Comparison of ENCODE assay signal across 28 mouse cellular contexts in the genomic region with DNA sequence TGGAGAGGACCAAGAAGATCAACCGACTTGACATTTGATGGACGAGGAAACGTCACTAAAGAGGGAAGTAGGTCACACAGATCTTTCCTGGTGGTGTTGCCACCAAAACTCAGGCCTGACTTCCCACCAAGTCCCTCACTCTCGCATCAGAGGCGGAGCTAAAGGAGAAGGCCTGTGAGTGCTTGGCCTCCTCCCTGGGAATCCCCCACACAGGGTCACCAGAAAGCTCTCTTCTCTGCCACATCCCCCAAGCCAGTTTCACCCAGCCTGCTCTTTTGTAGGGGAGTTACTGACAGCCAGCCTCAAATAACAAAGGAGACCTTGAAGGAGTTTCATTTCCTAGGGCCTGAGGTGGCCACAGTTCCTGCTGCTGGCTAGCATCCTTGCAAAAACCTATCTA. TPM values are rescaled to one million over a fixed set of nuclear protein-coding genes. Genes with fewer than 3 reads are reported as not detected.
A peak's percentile ranks its signal among the peaks of the same experiment; 100 is the strongest.
DNase-seq lines count a peak whose midpoint lies in the region; ATAC-seq and TF ChIP-seq lines count a peak whose summit lies in the region.
"Had no signal": no experiment of that assay in that cellular context is flagged by ENCODE, and none has a peak within 500 bp of the region (broad histone marks: within the 10 kb centered on the region; RNA-seq: fewer than 3 reads in every experiment).

No protein-coding gene starts in this region.

- peak overlapping the region; percentile 69; the same call in 1 of the 2 replicates for H3K27ac ChIP-seq in kidney, adult 2 months (ENCODE audit: insufficient read depth, low read depth, low read length)
- H3K27ac ChIP-seq in forebrain, postnatal 0 days (ENCODE audit: low read depth, low read length), result no peak overlapping the region
- H3K27ac ChIP-seq: forebrain, embryonic 13.5 days; heart, adult 2 months; heart, embryonic 13.5 days; hindbrain, embryonic 10.5 days; hindbrain, embryonic 15.5 days; layer of hippocampus, adult 2 months; left cerebral cortex, adult 2 months; limb, embryonic 12.5 days; midbrain, embryonic 13.5 days; neural tube, embryonic 15.5 days had no signal

- no peaks in the 10 kb centered on the region for H3K27me3 ChIP-seq in kidney, adult 2 months (replicated peaks; ENCODE audit: control insufficient read depth, insufficient read depth, low read length)
- H3K27me3 ChIP-seq in forebrain, postnatal 0 days (ENCODE audit: insufficient read depth, low read length), result peaks cover 3% of the 10 kb centered on the region; the same call in 1 of the 2 replicates
- H3K27me3 ChIP-seq: heart, embryonic 13.5 days; hindbrain, embryonic 15.5 days; limb, embryonic 12.5 days; neural tube, embryonic 15.5 days had no signal

- no peak for DNase-seq in kidney, adult 2 months
- DNase-seq in kidney, postnatal 25 days, result no peak
- DNase-seq in kidney, postnatal 4 days, result peak; percentile 26 to 46
- DNase-seq in kidney, adult 11 months, result no peak
- no peak for DNase-seq in forebrain, postnatal 0 days
- DNase-seq in urinary bladder, postnatal 14 days (ENCODE audit: low spot score), result no peak
- DNase-seq: adrenal gland, postnatal 25 days; cerebellum, adult 18-20 months; cerebellum, postnatal 10 days; gastrocnemius, postnatal 36 days; heart, adult 2 months; heart, postnatal 10 days; liver, postnatal 0 days; lung, postnatal 36 days; right cerebral cortex, postnatal 25 days; thymus, postnatal 25 days had no signal

- H3K4me3 ChIP-seq in kidney, adult 2 months (ENCODE audit: insufficient read depth, low read depth, low read length), result no peak overlapping the region
- H3K4me3 ChIP-seq in forebrain, postnatal 0 days (ENCODE audit: low read depth, low read length), result no peak overlapping the region
- H3K4me3 ChIP-seq: forebrain, embryonic 13.5 days; heart, adult 2 months; heart, embryonic 13.5 days; hindbrain, embryonic 10.5 days; hindbrain, embryonic 15.5 days; layer of hippocampus, adult 2 months; left cerebral cortex, adult 2 months; limb, embryonic 12.5 days; midbrain, embryonic 13.5 days; neural tube, embryonic 15.5 days had no signal

- no peak overlapping the region for H3K9ac ChIP-seq in forebrain, postnatal 0 days
- H3K9ac ChIP-seq: forebrain, embryonic 13.5 days; heart, embryonic 13.5 days; hindbrain, embryonic 15.5 days; limb, embryonic 12.5 days; liver, postnatal 0 days; midbrain, embryonic 13.5 days; neural tube, embryonic 15.5 days had no signal

- H3K4me2 ChIP-seq in forebrain, postnatal 0 days (ENCODE audit: low read depth), result no peak overlapping the region
- H3K4me2 ChIP-seq: forebrain, embryonic 13.5 days; heart, embryonic 13.5 days; hindbrain, embryonic 15.5 days; limb, embryonic 12.5 days; liver, embryonic 11.5 days; midbrain, embryonic 13.5 days; neural tube, embryonic 15.5 days had no signal

- H3K4me1 ChIP-seq in kidney, adult 2 months (ENCODE audit: control insufficient read depth, insufficient read depth, low read length), result peaks cover 17% of the 10 kb centered on the region
- no peaks in the 10 kb centered on the region for H3K4me1 ChIP-seq in forebrain, postnatal 0 days (ENCODE audit: insufficient read depth)

- peak; percentile 43 for ATAC-seq in megakaryocyte, adult 5-6 weeks (ENCODE audit: poor library complexity, severe bottlenecking)
- no peak for ATAC-seq in forebrain, postnatal 0 days
- ATAC-seq: forebrain, embryonic 13.5 days; inflammation-experienced regulatory T-cells, adult 6 months; midbrain, embryonic 13.5 days had no signal

- TF ChIP-seq CTCF in kidney, adult 2 months (conservative IDR thresholded peaks at IDR 0.05; ENCODE audit: insufficient read depth, insufficient read length, low read depth, low read length), result no peak
- no peak for TF ChIP-seq CTCF in forebrain, postnatal 0 days (IDR thresholded peaks at IDR 0.05; ENCODE audit: low read depth)

- no peaks in the 10 kb centered on the region for H3K36me3 ChIP-seq in kidney, adult 2 months (ENCODE audit: control insufficient read depth, insufficient read depth, low read length)
- H3K36me3 ChIP-seq in forebrain, postnatal 0 days (ENCODE audit: insufficient read depth), result no peaks in the 10 kb centered on the region
- H3K36me3 ChIP-seq: heart, embryonic 13.5 days; hindbrain, embryonic 10.5 days; hindbrain, embryonic 15.5 days; limb, embryonic 12.5 days; midbrain, embryonic 13.5 days; neural tube, embryonic 15.5 days had no signal

- WGBS in kidney, adult 2 months, result 58% methylated on average over 5 of the region's 5 CpGs
- WGBS in forebrain, postnatal 0 days, result 91% methylated on average over 5 of the region's 5 CpGs

- no peak for TF ChIP-seq POLR2A in kidney, adult 2 months (IDR thresholded peaks at IDR 0.05; ENCODE audit: low read depth, low read length)

- H3K9me3 ChIP-seq in forebrain, postnatal 0 days (ENCODE audit: low read length), result no peaks in the 10 kb centered on the region
- H3K9me3 ChIP-seq: forebrain, embryonic 13.5 days; heart, embryonic 13.5 days; hindbrain, embryonic 10.5 days; hindbrain, embryonic 15.5 days; limb, embryonic 12.5 days; midbrain, embryonic 13.5 days; neural tube, embryonic 15.5 days had no signal

RNA-seq across cellular contexts. Expression of gene Map3k14, which starts 48.1 kb away (rescaled TPM):
- 8.0 and 8.6 TPM in 2 replicates for polyA plus RNA-seq in kidney, adult 2 months (2012; rRNA removed)
- 14.5 and 16.6 TPM in 2 replicates for total RNA-seq in megakaryocyte, adult 5-6 weeks (2015)
- total RNA-seq in megakaryocyte, adult 5-6 weeks (2017), result 15.4 and 15.7 TPM in 2 replicates
- 3.2 and 5.8 TPM in 2 replicates for total RNA-seq in forebrain, postnatal 0 days (2014; rRNA removed)
- polyA plus RNA-seq in forebrain, postnatal 0 days (2015; fragmentation: Nextera tagmentation; extraction: Ambion mirVana), result 0.77 TPM in 2 replicates

RNA-seq across cellular contexts. Expression of gene Arhgap27, which starts 48.1 kb away (rescaled TPM):
- 38.4 and 46.8 TPM in 2 replicates for polyA plus RNA-seq in kidney, adult 2 months (2012; rRNA removed)
- total RNA-seq in megakaryocyte, adult 5-6 weeks (2015), result 20.1 and 20.5 TPM in 2 replicates
- total RNA-seq in megakaryocyte, adult 5-6 weeks (2017), result 20.1 and 21.9 TPM in 2 replicates
- 4.2 and 5.6 TPM in 2 replicates for total RNA-seq in forebrain, postnatal 0 days (2014; rRNA removed)
- polyA plus RNA-seq in forebrain, postnatal 0 days (2015; fragmentation: Nextera tagmentation; extraction: Ambion mirVana), result 3.2 and 4.8 TPM in 2 replicates

Comparison
In these comparisons a context has a peak if more than half of its experiments do, and no peak if none do; other contexts are left out.
1. DNase-seq: peak in kidney, postnatal 4 days (2 of 2); none in kidney, adult 2 months (single experiment), kidney, postnatal 25 days (0 of 2), kidney, adult 11 months (single experiment), forebrain, postnatal 0 days (single experiment) and urinary bladder, postnatal 14 days (single experiment).